Mouse (Mus musculus) liver, postnatal 0 days (tissue): Measurements from ENCODE around the gene Slc47a2.

Source experiments
- CTCF ChIP-seq: sonication (generic); IDR thresholded peaks from 2 replicates; pipeline ENCODE4 v1.5.1; 2016; ENCODE audit warnings: antibody characterized with exemption, low read depth
- EP300 ChIP-seq: IDR thresholded peaks from 2 replicates; pipeline ENCODE4 v1.6.1; 2016; ENCODE audit warnings: antibody characterized with exemption, low read depth, mild to moderate bottlenecking

DNA sequence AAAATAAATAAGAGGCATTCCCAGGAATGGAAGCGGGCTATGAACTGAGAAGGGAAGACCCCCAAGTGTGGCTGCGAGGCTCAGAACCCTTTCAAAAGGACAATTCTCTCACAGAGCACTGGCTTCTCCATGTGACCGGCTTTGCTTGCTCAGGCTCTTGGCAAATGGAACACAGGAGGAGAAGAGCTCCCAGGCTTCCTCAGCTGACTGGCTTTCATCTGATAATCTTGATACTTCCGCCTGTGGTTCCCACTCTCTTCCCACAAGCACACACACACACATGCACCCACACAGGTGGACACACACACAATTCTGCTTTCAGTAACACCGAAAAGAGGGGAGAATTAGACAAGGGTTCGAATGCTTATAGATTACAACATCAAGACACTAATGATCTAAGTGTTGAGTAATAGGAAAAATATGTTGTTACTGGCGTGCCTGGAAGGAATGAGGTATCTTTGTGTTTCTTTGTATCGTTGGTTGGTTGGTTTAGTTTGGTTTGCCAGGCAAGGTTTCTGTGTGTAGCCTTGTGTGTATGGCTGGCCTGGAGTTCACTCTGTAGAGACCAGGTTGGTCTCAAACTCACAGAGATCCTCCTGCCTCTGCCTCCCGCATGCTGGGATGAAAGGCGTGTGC lies 59.1 kb downstream of the Slc47a2 start:
- TF ChIP-seq CTCF = no peak
- no peak for TF ChIP-seq EP300
